Mouse (Mus musculus): Measurements from ENCODE around the gene Sap30l. TPM values are rescaled to one million over a fixed set of nuclear protein-coding genes. Genes with fewer than 3 reads are reported as not detected.
"Not testable (repeated sequence)": the region's sequence is repeated elsewhere in the genome, so short reads cannot be mapped to it uniquely, and the experiment has no call there.

Gene Sap30l
- polyA plus RNA-seq, 1 experiment from 2014 or later, result 21.2 TPM

DNA sequence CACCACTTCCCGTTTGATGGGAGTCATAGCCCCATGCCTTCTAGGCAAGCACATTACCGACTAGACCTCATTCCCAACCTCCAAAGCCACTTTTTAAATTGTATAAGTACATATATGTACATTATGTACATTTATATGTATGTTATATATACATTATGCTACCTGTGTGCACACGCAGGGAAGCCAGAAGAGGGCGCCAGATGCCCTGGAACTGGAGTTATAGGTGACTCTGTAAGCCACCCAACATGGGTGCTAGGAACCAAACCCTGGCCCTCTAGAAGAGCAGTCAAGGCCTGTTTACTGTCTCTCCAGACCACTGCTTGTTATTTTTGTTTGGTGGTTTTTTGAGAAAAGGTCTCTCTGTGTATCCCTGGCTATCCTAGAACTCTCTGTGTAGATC lies 16.8 kb downstream of the Sap30l start:
- H3K36me3 ChIP-seq (ENCODE audit: control insufficient read depth, insufficient read depth), result peaks cover 5% of the 10 kb centered on the region; the same call in 1 of the 2 replicates
- no peaks in the 10 kb centered on the region for H3K4me1 ChIP-seq (replicated peaks; ENCODE audit: control insufficient read depth, insufficient read depth, low read length)
- no peak overlapping the region for H3K4me2 ChIP-seq (replicated peaks; ENCODE audit: low read depth)
- no peak overlapping the region for H3K9ac ChIP-seq (ENCODE audit: low read depth, low read length)
- 88% methylated on average over 4 of the region's 4 CpGs for WGBS
- ATAC-seq, result no peak
- H3K27ac ChIP-seq (ENCODE audit: low read depth, low read length), result no peak overlapping the region
- no peaks in the 10 kb centered on the region for H3K9me3 ChIP-seq (ENCODE audit: control insufficient read depth)
- H3K4me3 ChIP-seq (ENCODE audit: low read depth, low read length), result no peak overlapping the region
- TF ChIP-seq CTCF (IDR thresholded peaks at IDR 0.05; ENCODE audit: low read depth), result 0 out of 2 replicates have a peak, but pooled peaks have one; percentile 32
- H3K27me3 ChIP-seq (replicated peaks; ENCODE audit: control insufficient read depth, insufficient read depth, low read length), result no peaks in the 10 kb centered on the region

DNA sequence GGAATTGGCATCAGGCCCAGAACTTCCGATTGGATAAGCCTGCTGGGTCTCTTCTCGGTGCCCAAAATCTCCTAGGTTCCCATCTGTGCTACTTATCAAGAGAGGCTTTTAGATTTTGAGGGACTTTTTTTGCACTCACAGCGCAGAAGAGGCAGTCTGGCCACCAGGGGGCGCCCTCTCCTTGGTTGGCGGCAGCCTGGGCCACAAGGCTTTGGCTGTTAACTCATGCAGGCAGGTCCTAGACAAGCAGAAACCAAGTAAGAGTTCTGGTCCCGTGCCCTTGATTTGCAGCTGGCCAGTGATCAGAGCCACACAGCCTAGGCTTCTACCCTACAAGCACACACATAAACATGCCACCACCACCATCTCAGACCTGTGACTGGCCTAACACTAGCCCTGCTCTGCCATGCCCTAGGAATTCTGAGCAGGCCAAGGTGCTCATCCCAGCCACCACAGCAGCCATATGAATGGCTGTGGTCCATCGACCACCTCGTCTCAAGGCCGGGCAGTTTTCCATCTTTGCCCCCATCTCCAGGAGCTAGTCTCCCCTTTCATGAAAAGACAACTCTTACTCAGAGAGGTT lies 18.7 kb downstream of the Sap30l start:
- Histone ChIP-seq H3K9ac (ENCODE audit: low read depth, low read length) (no peak overlapping the region), H3K4me1 (replicated peaks; ENCODE audit: control insufficient read depth, insufficient read depth, low read length) (no peaks in the 10 kb centered on the region), H3K4me2 (replicated peaks; ENCODE audit: low read depth) (no peak overlapping the region), H3K4me3 (ENCODE audit: low read depth, low read length) (no peak overlapping the region), H3K27me3 (replicated peaks; ENCODE audit: control insufficient read depth, insufficient read depth, low read length) (no peaks in the 10 kb centered on the region), H3K36me3 (ENCODE audit: control insufficient read depth, insufficient read depth) (peaks cover 5% of the 10 kb centered on the region; the same call in 1 of the 2 replicates), H3K9me3 (ENCODE audit: control insufficient read depth) (no peaks in the 10 kb centered on the region), H3K27ac (ENCODE audit: low read depth, low read length) (no peak overlapping the region)
- no peak; the same call in 1 of the 2 replicates for ATAC-seq
- WGBS, result 23% methylated on average over 9 of the region's 9 CpGs
- peak; percentile 97 for TF ChIP-seq CTCF (IDR thresholded peaks at IDR 0.05; ENCODE audit: low read depth)

DNA sequence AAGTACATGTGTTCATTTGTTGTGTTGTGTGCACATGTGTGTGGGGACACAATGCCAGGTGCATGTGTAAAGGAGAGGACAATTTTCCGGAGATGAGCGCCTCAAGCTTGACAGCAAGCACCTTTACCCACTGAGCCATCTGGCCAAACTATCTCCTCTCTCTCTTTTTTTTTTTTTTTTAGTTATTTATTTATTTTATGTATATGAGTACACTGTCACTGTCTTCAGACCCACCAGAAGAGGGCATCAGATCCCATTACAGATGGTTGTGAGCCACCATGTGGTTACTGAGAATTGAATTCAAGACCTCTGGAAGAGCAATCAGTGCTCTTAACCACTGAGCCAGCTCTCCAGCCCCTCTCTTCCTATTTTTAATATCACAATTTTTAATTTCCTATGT lies 21.7 kb downstream of the Sap30l start:
- peaks cover 17% of the 10 kb centered on the region for H3K27me3 ChIP-seq (replicated peaks; ENCODE audit: control insufficient read depth, insufficient read depth, low read length)
- H3K36me3 ChIP-seq (ENCODE audit: control insufficient read depth, insufficient read depth); H3K9ac ChIP-seq (ENCODE audit: low read depth, low read length); H3K4me3 ChIP-seq (ENCODE audit: low read depth, low read length); H3K9me3 ChIP-seq (ENCODE audit: control insufficient read depth); H3K27ac ChIP-seq (ENCODE audit: low read depth, low read length); ATAC-seq; H3K4me2 ChIP-seq (replicated peaks; ENCODE audit: low read depth); H3K4me1 ChIP-seq (replicated peaks; ENCODE audit: control insufficient read depth, insufficient read depth, low read length): not testable (repeated sequence)
- TF ChIP-seq CTCF (IDR thresholded peaks at IDR 0.05; ENCODE audit: low read depth), result peak; percentile 25; the same call in 1 of the 2 replicates
- 95% methylated on average over 2 of the region's 2 CpGs for WGBS

DNA sequence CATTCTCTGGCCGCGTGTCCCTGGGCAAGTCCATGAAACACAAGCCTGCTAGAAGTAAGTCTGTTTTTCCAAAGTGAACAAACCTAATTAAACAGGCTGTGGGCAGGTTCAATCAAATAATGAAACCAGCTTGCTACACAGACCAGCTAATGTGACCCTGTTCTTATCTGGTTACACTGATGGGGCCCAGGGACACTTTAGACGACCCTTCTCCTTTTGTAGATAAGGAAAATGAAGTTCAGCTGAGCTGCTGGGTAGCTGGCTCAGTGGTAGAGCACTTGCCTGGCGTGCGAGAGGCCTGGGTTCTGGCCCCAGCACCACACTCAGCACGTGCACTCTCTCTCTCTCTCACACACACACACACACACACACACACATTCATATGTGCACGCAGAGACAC lies 22.3 kb downstream of the Sap30l start:
- Histone ChIP-seq H3K9ac (ENCODE audit: low read depth, low read length) (no peak overlapping the region), H3K9me3 (ENCODE audit: control insufficient read depth) (no peaks in the 10 kb centered on the region), H3K4me1 (replicated peaks; ENCODE audit: control insufficient read depth, insufficient read depth, low read length) (peaks cover 6% of the 10 kb centered on the region; the same call in 1 of the 2 replicates), H3K27me3 (replicated peaks; ENCODE audit: control insufficient read depth, insufficient read depth, low read length) (peaks cover 22% of the 10 kb centered on the region), H3K4me3 (ENCODE audit: low read depth, low read length) (no peak overlapping the region), H3K36me3 (ENCODE audit: control insufficient read depth, insufficient read depth) (no peaks in the 10 kb centered on the region), H3K4me2 (replicated peaks; ENCODE audit: low read depth) (no peak overlapping the region), H3K27ac (ENCODE audit: low read depth, low read length) (no peak overlapping the region)
- 60% methylated on average over 7 of the region's 7 CpGs for WGBS
- no peak for TF ChIP-seq CTCF (IDR thresholded peaks at IDR 0.05; ENCODE audit: low read depth)
- no peak for ATAC-seq

DNA sequence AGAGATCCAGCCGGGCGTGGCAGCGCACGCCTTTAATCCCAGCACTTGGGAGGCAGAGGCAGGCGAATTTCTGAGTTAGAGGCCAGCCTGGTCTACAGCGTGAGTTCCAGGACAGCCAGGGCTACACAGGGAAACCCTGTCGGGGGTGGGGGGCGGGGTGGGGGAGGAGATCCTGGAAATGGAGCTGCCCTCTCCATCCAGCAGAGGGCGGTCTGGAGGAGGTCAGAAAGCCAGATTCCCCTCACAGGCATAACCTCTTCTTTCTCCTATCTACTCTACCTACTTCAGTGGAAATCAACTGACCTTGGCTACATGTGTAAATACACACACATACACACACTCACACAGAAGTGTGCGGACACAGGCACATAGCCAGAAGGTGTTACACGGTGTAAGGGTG lies 23.8 kb downstream of the Sap30l start:
- H3K9ac ChIP-seq (ENCODE audit: low read depth, low read length), result not testable (repeated sequence)
- H3K27me3 ChIP-seq (replicated peaks; ENCODE audit: control insufficient read depth, insufficient read depth, low read length), result peaks cover 37% of the 10 kb centered on the region

DNA sequence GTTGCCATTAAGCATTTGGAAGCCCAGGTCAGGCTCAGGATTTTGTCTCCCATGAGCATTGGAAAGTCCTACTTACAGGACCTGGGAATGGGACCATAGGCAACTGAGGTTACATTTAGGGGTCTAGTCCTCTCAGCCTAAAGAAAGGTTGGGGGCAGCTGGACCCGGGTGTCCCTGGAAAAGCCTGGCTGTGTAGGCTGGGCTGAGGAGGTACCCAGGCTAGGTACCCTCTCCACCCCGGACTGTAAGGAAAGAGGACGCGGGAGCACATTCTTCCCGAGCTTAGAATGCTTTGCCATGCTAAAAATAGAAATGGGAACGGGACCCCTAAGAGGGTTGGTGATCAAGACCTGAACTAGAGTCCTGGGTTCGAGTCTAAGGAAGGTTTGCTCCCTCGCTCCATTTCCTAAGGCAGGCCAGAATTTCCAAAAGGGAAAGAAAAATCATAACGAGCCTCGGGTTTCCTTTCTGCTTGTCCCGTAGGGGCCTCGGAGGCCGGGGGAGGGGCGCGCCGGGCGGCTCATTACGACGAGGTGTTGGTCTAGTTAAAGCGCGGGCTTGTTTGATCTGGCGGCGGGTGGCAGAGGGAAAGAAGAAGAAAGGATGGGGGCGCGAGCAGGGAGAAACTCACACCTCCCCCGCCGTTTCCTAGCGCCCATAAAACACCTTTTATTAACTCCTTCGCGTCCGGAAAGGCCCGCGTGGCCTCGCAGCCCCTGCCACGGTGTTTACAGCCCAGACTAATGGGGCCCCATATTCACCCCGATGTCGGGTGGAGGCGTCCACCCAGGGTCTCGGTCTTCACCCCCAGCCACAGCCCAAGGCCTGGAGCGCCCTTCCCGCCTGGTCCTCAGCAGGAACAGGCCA lies 25.8 kb downstream of the Sap30l start:
- Histone ChIP-seq H3K27ac (ENCODE audit: low read depth, low read length) (no peak overlapping the region), H3K9me3 (ENCODE audit: control insufficient read depth) (no peaks in the 10 kb centered on the region), H3K27me3 (replicated peaks; ENCODE audit: control insufficient read depth, insufficient read depth, low read length) (peaks cover 57% of the 10 kb centered on the region), H3K36me3 (ENCODE audit: control insufficient read depth, insufficient read depth) (no peaks in the 10 kb centered on the region), H3K4me2 (replicated peaks; ENCODE audit: low read depth) (peak overlapping the region; percentile 69), H3K4me3 (ENCODE audit: low read depth, low read length) (peak overlapping the region; percentile 35), H3K4me1 (replicated peaks; ENCODE audit: control insufficient read depth, insufficient read depth, low read length) (peaks cover 6% of the 10 kb centered on the region; the same call in 1 of the 2 replicates), H3K9ac (ENCODE audit: low read depth, low read length) (no peak overlapping the region)
- TF ChIP-seq CTCF (IDR thresholded peaks at IDR 0.05; ENCODE audit: low read depth), result no peak
- no peak for ATAC-seq
- WGBS, result 8% methylated on average over 41 of the region's 41 CpGs

More for the DNA sequence above, 23.8 kb downstream of the Sap30l start:
- ATAC-seq; H3K4me3 ChIP-seq (ENCODE audit: low read depth, low read length); H3K4me1 ChIP-seq (replicated peaks; ENCODE audit: control insufficient read depth, insufficient read depth, low read length); H3K27ac ChIP-seq (ENCODE audit: low read depth, low read length); H3K9me3 ChIP-seq (ENCODE audit: control insufficient read depth); H3K4me2 ChIP-seq (replicated peaks; ENCODE audit: low read depth); H3K36me3 ChIP-seq (ENCODE audit: control insufficient read depth, insufficient read depth): not testable (repeated sequence)
- peak; percentile 37 for TF ChIP-seq CTCF (IDR thresholded peaks at IDR 0.05; ENCODE audit: low read depth)
- 64% methylated on average over 11 of the region's 11 CpGs for WGBS
